Mouse (Mus musculus) mesoderm, embryonic 11.5 days (tissue): ENCODE measurements around the gene Stox2.
A peak's percentile ranks its signal among the peaks of the same experiment; 100 is the strongest.

Experiments used
- DNase-seq: peaks from one replicate; pipeline ENCODE4 v3.0.0-alpha.2; 2012; ENCODE audit warnings: low read depth, low spot score

Stox2 gene

DNA sequence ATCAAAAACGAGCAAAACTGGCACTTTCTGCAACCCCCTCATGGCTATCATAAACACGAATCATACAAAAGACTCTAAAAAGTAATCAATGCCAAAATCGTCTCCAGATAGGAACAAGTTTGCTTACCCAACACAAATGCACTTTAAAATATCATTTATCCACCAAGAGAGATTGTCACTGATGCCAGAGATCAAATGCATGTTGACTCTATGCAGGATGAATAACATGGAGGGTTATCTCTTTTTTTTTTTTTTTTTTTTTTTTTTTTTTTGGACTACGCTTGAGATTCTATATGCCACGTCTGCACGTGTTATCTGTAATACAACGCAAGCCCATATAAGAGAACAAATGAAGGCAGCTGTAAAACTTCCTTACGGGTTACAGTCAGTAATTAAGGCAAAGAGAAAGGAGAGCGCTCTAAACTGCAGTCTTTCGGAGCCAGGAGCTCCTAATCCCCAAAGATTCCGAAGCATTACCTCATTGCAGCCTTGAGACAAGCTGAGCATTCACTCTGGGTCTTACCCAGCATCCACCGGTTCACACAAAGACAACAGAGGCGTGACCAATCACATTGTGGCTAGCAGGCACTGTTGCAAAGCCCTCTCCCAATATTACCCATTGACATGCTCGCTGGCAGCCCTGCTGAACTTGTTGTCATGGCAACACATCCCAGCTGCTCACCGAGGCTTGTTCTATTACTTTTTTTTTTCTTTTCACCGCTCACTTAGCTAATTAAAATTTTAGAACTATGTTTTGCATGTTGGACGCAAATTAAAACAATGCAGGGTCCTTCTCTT is 203.8 kb downstream of the Stox2 start:
- DNase-seq: peak; percentile 94

GRCm38 (mm10) chr8:47241421-47242078 is 204.6 kb downstream of the Stox2 start:
- no peak for DNase-seq

DNA sequence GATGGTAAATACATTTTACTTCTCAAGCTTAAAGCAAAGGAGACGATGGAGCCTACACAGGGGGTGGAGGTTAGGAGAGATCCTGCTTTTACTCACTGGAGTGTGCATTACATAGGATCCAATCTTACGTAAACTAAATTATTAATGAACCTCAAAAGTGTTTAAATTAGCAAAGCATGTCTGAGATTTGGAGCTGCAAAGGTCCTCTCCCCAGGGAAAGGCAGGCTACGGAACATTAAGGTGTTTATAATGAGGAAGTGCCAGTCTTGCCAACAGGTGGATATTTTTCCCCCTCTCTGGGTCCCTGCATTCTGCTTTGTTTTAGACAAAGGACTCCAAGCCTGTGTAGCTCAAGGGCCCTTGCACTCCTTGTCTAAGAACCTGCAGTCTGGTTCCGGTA is 205.3 kb downstream of the Stox2 start:
- no peak for DNase-seq

DNA sequence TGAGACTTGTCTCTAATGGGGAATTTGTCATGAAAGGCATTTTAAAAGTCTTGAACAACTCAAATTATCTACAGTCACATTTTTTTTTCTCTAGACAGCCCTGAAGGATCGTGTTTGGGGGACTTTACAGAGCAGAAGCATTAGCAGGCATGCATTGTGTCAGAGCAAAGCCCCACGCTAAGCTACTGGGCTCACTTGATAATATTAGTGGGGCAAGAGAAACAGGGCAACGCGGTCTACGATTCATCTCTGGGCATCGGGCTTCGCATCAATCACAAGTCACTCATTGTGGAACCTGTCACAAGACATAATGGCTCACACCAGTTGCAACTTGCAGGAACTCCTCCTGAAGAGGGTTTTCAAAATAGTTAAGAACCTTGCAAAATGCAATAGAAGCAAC is 205.9 kb downstream of the Stox2 start:
- peak; percentile 44 for DNase-seq

DNA sequence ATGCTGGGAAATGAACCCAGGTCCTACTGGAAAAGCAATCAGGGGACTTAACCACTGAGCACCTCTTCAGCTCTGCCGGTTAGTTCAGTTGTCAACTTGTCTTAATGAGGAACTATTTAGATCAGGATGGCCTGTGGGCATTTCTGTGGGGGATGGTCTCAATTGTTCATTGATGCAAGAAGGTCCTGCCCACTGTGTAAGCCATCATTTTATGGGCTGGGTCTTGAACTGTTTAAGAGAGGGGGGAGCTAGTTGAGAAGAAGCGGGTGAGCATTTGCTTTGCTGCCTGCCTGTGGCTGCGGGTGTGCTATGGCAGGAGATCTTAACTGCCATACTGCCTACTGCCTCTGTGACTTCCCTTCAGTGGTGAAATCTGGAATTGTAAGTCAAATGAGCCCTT is 214.1 kb downstream of the Stox2 start:
- no peak for DNase-seq

DNA sequence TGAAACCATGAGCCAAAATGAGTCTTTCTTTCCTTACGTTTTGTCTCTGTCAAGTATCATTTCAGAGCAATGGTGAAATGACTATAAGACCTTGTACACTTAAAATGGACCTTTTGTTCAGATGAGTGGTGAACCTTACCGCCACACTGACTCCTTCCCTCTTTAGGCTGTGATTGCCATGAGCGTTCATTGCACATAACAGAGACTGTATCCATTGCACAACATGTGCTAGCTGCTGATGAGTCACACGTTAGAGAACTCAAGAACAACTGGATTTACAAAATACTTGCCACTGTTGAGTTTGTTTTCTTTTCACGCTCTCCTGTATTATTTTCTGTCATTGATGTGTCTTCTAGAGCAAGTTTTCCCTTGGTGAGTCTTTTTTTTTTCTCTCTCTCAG is 216.1 kb downstream of the Stox2 start:
- DNase-seq: no peak

DNA sequence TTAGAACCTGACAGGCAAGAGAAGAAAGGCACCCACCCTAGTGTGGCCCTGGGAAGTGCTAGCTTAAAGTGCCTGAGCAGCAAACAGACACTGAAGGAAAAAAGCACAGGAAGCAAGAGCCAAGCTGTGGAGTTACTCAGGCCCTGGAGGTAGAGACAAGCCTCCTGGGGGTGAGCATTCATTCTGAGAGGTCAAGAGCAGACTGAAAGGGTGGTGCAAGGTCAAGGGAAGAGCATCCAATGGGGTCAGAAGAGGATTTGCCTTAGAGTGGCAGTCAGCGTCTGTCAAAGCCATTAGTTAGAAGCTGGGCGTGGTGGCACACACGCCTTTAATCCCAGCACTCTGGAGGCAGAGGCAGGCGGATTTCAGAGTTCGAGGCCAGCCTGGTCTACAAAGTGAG is 224.3 kb downstream of the Stox2 start:
- no peak for DNase-seq

GRCm38 (mm10) chr8:47221191-47221590 is 225.0 kb downstream of the Stox2 start:
- no peak for DNase-seq

DNA sequence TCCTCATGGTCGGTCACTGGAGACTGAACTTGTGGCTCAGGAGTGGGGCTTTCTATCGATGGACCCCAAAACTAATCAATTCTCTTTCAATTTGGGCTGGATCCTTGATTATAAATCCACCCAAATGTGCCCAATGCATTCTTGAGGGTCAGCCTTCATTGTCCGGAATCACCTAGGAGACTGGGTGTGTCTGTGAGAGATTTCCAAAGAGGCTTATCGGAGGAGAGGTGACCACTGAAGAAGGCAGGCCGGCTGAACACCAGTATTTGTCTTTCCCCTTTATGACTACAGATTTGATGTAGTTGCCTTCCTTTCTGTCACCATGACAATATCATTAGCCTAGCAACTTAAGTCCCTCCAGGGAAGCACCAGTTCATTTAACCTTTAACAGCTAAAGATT is 225.8 kb downstream of the Stox2 start:
- no peak for DNase-seq

DNA sequence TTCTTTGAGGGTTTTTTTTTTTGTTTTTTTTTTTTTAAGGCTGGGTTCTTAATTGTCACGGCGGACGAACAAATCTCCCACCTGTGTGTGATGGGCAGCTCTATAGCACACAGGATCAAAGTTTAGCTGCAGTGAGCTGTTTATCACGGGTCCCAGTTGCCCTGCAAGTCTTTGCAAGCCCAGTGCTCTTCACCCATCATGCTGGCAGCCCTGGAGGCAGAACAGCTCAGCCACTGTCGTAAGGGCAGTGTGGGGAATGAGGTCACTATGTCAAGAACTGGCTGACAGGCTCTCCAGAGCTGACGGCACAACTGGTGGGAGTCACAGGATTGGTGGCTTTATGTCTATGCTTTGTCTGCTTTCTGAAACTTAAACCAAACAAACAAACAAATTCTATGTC is 227.6 kb downstream of the Stox2 start:
- peak; percentile 54 for DNase-seq

- peak; percentile 58 for DNase-seq
Measured at GRCm38 (mm10) chr8:47218021-47218420, 228.1 kb downstream of the Stox2 start.

DNA sequence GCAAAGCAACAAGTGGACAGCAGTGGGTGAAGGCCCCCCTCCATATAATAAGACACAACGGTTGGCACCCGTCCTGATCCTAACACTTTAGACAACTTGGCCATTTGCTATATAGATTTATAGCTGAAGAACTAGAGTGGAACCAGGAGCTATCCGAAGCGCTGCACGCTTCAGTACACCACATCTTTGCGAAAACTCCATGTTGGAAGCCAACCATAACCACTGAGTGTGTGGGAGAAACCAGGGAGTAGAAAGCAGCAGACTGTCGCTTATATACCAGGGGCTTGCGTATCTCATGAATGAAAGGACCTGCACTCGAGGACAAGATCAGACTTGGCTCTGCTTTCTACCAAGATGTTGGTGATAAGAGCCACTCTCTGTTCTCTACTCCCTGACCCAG is 234.0 kb downstream of the Stox2 start:
- DNase-seq: no peak

DNA sequence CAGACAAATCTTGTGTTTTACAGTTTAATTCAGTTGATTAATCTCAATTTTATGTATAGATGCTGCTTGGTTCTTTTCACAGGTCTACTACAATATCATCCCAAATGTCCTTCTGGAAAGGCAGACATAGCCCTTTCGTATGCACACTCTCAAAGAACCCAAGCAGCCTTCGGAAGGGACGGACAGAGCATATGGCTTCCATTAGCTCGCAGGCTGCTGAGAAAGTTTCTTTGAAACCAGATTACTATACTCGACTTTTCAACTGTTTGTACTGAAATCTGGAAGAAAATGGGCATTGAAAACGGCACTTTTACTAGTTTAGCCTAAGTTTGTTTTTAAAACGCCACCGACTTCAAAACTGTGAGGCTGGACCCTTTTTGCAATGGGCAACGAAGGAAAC is 234.9 kb downstream of the Stox2 start:
- DNase-seq: no peak

- DNase-seq: no peak
Measured at GRCm38 (mm10) chr8:47208246-47208645, 237.9 kb downstream of the Stox2 start.

GRCm38 (mm10) chr8:47206640-47207237 is 239.4 kb downstream of the Stox2 start:
- DNase-seq: peak; percentile 44

GRCm38 (mm10) chr8:47205472-47205871 is 240.7 kb downstream of the Stox2 start:
- no peak for DNase-seq

GRCm38 (mm10) chr8:47196391-47196790 is 249.8 kb downstream of the Stox2 start:
- DNase-seq: no peak

DNA sequence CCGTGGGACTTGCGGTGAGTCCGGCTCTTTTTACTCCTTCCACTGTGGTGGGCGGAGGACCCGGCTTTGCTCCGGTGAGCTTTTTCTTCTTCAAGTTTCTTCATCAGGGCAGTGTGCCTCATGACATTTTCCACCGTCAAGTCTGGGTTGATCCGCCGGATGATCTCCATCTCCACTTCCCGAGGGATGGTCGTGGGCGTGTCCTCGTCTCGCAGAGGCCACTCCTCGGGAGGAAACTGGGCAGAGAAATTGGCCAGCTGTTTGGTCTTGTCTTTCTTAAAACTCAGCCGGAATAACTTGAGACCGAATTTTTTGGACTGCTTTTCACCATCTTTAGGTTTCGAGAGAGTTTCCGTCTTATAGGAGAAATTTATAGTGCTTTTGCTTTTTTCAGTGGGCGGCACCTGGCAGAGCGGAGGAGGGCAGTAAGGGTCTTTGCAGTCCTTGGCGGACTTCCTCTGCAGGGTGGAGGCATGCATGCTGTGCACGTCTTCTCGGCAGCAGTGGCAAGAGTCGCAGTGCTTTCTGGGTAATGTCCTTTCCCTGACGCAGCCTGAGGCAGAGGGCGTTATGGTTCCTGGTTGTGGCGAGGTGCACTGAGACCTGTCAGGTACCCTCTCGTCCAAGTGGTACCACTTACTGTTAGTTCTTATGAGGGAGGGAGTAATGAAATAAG is 252.7 kb downstream of the Stox2 start:
- DNase-seq: no peak

DNA sequence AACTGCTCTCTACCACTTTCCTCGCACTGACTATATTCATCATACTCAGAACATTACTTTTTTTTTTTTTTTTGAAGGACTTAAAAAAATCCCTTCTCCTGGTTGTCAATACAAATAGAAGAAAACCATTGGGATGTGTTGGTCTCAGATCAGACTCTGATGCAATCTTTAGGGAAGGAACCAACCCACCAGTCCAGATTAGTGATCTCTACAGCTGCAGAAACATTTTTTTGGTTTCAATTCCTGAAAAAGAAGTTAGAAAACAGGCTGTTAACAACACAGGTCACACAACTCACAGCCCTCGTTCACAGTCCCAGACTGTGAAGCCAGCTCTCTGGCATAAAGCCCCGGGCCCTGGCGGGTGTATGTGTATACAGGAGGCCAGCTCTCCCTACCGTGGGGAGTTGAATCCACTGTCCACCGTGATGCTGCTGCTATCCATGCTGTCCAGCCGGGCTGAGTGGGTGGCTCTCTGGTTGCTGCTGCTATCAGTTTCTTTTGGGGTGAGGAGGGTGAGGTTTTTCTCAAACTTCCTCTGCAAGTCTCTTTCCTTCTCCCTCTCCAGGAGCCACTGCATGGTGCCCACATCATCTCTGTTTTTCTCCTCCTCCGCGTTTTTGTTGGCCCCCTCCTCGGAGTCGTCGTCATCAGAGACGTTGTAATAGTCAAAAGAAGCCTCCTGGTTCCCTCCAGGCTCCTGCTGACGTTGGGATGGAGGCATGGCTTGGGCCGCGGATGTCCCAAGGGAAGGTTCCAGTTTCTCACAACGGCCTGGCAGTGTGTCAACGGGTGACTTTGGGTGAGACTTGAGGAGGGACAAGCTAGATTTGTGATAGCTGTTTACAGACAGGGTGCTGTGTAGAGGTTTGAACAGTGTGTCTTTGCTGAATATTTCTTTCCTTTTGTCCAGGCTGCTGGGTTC is 254.5 kb downstream of the Stox2 start:
- DNase-seq: no peak

GRCm38 (mm10) chr8:47185396-47185795 is 260.8 kb downstream of the Stox2 start:
- DNase-seq: peak; percentile 14
